Mouse (Mus musculus): Measurements from ENCODE around the gene Tgm2.

Tgm2 gene

DNA sequence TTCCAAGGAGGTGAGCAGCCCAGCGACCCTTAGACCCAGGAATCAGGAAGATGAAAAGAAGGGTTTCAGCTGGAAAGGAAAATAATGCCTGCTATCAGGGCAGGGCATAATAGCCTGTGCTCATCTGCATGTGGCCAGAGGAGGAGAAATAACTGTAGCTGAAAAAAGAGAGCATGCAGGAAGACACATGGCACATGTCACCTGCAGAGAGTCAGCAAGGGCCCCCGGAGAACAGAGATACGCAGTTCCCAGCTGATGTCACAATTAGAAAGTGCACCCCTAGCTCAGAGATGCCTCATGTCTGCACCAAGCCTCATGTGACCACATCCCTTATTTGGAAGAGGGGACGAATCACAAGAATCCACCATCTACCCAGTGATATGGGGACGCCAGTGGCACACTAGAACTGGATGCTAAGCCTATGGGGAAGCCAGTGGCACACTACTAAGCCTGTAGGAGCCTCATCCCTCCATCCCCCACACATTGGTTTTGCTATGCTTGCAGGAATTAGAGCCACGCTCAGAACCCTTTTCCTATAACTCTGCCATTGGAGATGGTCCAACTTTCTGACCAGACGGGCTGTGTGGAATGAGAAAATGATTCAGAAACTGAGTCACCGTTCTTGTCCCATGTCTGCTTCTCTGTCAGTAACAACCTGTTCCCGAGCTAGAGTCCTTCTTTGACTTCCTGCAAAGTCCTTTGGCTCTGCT, 21.4 kb upstream of the Tgm2 start:
- CTCF ChIA-PET = interaction anchor here (0.9 to 1.3 kb wide), 2 partner anchors 12 to 37 kb away, joined by 3 read pairs; no protein-coding TSS in a partner anchor

DNA sequence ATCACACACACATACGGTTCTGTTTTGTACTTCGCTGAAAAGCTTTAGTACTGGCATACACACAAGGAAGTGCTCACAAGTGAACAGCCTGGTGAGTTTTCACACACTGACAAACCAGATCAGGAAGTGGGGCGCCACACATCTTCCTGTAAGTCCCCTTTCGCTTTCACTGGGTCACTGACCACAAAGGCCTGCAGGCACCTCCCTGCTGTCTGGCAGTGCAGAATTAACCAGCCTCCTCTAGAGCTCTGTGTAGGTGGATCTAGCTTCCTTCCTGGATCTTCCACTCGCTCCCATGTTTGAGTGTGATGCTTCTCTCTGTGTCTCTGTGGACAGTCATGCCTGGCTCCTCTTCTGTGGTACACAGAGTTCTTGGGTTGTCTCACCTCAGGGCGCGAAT, 20.4 kb upstream of the Tgm2 start:
- CTCF ChIA-PET = interaction anchor here (0.9 to 1.3 kb wide), 2 partner anchors 13 to 38 kb away, joined by 3 read pairs; no protein-coding TSS in a partner anchor

DNA sequence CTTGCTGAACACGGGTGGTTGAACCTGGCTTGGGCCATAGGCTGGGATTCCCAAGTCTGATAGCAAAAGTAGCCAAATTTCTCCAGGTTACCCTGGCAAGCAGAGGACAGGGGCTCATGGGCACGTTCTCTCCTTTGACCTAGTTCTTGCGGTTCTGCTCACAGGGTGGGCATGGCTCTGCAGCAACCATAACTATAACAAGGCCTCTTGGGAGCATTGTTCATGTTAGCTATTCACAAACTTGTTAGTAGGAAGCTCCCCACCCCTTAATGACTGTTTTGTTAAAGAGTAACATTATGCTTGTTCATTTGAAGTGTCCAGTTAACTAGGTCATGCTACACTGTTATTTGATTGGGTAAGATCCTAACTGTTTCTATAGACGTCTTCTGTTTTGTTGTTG, 19.5 kb upstream of the Tgm2 start:
- CTCF ChIA-PET = no interaction called here

DNA sequence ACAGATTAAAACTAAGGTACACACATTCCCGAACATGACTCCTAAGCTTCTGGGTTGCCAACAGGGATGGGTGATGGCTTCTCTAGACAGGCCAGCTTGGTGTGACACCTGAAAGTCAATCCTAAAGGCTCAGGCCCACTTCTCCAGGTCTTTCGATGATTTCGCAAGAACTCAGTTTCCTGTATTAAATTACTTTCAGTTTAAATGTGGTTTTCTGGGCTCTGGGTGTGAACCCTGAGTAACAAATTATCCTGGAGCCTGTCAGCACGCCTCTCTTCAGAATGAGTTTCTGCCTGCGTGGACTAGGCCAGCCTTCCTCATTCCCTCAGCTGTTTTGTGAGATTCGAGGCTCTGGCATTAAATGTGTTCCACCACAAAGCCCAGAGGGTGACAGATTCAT, 16.8 kb upstream of the Tgm2 start:
- CTCF ChIA-PET = no interaction called here

DNA sequence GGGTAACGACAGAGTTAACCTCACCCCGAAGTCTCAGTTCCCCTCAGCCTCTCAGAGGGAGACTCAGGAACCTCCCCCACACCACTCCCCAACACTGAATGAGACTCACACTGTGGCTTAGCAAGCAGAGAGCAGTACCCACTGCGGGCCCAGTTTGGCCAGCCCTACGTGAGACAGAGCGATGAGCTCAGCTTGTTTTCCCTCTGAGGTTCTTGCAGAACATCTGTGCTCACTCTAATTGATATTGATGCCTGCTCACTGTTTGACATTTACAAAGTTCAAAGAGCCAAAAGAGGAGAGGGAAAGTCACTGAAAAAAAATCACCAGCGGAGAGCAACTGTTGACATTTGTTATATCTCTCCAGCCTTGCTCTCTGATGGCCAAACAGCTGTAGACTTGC, 15.5 kb upstream of the Tgm2 start:
- CTCF ChIA-PET = interaction anchor here (0.7 kb wide), 1 partner anchor 9 kb away, joined by 3 read pairs; no protein-coding TSS in a partner anchor

DNA sequence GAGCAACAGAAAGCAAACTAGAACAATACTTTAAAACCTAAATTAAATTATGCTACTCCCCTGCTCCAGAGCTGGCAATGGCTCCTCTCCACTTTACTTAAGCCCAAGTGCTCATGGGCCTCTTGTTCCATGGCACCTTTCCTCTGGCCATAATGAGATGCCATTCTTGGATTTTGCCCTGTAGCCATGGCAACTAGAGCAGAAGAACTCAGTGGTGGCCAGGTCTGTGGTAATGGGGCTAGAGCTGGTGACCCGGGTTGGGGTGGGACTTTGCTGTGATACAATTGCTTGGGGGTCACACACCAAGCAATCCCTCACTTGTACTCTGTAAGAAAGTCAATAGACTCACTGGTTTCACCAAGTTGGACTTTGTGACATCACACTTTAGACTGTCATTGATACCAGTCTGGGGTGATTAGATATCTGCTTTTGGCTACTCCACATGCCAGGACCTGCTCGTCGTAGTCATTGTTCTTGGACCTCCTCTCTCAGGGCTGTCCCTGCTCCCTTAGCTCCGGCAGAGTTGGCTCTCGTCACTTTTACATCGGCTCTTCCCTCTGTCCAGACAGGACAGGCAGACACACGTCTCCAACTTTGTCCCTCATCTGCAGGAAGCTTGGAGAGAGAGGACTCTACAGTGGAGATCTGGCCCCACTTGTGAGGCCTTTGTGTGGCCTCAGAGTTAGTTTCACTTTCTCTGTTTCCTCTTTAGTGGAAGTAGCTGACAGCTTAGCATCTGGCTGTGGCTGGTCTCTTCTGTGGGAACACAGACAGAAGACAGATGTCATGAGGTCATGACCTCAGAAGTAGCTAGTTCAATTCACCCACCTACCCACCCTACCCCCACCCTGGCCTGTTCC, 13.4 kb upstream of the Tgm2 start:
- CTCF ChIA-PET = interaction anchor here (0.8 to 1.4 kb wide), 5 partner anchors 7 to 1105 kb away, joined by 3 to 11 read pairs (median 4); no protein-coding TSS in a partner anchor

DNA sequence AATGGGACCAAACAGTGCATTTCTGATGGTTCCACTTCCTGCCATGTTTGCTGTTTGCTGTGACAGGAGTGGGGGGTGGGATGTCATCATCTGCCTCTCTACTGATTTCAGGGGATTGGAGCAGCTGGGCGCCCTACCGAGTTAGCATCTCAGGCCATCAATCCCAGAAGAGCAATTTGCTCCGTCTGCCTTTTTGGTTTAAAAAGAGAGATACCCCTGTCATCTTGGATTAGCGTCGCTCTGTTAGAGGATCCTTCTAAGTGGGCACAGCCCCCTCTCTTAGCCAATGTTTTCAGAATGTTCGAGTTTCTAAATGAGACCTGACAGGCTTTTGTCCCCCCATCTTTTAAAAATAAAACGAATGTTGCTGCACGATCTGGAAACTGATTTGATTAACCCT, 11.4 kb upstream of the Tgm2 start:
- CTCF ChIA-PET = no interaction called here

DNA sequence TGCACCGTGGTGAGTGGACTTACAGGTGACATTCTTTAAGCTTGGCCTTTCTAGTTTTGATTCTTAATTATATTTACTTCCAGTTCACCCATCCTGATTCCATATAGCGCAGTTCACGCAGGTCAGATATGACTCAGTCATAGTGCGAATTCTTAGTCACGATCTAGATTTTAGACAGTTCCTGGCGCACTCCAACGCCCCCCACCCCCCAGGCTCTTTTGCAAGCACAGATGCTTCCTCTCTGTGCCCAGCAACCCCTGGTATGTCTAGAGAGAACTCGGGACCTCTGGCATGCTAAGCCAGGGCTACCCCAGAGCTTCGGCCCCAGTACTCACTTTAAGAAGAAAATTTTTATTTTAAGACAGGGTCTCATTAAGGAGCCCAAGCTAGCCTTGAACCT, 10.3 kb upstream of the Tgm2 start:
- CTCF ChIA-PET = no interaction called here

DNA sequence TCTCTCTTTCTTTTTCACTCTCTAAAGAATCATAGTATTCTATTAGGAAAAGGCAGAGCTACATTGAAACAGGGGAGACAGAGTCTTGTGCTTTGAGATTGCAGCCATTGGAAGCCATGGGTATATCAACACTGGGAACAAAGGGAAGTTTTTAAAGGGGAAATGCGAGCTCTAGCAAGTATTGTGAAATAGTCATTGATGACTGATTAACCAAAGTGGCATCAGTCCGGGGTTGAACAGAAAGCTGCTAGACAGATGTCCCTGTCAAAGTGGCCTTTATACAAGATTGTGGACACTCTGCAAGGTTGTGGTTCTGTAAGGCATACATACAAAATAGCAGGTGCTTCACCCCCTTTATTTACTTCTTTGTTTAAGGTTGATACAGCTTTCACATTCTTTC, 9.4 kb upstream of the Tgm2 start:
- CTCF ChIA-PET = interaction anchor here (0.7 kb wide), 1 partner anchor 697 kb away, joined by 4 read pairs; no protein-coding TSS in a partner anchor

DNA sequence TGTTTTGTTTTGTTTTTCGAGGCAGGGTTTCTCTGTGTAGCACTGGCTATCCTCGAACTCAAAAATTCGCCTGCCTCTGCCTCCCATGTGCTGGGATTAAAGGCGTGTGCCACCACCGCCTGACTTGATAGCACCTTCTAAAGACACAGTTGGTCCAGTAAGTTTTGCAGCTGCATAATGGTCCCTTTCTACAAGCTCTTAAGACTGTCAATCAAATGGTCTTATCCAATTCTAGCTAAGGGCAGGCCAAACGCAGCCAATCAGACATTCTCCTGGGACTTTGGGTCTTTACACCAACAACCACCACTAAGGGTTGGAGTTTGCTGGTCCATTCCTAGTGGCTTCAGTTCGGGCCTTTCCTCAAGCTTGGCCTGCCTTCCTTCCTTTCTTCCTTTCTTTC, 8.9 kb upstream of the Tgm2 start:
- CTCF ChIA-PET = interaction anchor here (0.7 kb wide), 1 partner anchor 697 kb away, joined by 4 read pairs; no protein-coding TSS in a partner anchor

DNA sequence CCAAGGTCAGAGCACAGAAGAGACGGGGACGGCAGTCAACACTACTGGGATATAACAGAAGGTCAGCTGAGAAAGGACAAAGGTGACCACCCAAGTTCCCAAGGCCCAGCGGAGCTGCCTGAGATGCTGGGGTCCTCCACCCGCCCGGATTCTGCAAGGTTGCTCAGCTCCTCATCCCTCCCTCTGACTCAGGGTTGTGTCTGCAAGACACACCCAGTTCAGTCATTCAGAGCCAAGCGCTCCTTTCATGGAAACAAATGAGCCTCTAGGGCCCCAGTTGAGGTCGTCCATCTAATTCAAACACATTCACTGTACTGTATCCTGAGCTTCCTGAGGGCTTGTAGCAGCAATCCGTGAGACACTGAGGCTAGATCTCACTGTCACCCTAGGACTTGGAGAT, 8.4 kb upstream of the Tgm2 start:
- CTCF ChIA-PET = interaction anchor here (0.7 kb wide), 1 partner anchor 696 kb away, joined by 4 read pairs; no protein-coding TSS in a partner anchor

DNA sequence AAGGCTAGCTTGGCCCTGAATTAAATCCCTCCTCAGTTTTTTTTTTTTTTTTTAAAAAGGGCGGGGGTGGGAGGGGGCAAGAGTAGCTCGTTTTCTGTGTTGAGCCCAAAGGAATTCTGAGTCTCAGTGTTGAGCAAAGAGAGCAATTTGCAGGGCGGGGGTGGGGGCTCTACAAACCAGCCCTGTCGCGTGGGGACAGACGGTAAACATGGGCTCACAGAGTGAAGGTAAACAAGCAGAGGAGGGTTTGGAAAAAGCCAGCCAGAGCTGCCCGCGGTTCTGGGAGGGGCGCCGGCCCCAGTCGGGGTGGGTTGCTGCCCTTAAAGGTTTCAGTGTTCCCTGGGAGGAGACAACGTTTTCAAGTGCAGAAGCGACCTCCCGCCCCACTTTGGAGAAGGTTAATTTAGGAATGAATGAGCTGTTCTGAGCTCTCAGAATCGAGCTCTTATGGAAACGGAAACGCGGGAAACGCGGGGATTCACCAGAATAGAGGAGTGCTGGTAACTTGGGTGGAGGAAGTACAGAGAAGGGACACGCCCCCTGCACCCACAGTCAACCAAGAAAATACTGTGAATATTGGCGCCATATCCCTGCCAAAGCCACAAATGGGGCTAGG, 7.6 kb upstream of the Tgm2 start:
- CTCF ChIA-PET = interaction anchor here (0.6 kb wide), 1 partner anchor 25 kb away, joined by 3 read pairs; no protein-coding TSS in a partner anchor

DNA sequence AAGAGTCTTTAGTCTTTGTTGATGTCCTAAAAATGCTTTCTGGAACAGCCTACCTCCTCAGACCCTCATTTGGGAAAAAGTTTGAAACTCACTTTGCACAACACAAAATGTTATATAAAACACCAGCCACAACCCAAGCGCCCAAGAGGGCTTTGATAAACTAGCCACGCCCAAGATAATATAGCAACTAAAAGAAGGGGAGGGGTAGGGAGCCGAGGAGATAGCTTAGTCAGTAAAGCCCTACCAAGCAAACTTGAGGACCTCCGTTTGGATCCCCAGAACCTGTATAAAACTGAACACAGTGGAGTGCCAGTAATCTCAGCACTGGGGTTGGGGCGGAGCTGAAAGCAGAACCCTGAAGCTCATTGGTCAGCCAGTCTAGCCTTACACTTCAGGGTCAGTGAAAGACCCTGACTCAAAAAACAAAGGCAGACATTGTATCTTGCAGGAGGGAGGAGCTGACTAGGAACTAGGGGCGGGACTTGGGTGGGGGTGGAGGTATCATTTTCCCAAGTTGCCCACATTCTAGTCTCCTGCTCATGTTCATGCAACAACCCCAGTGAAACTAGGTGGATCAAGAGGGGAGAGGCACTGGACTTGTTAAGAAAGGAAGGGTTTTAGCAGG, 6.6 kb upstream of the Tgm2 start:
- CTCF ChIA-PET = interaction anchor here (0.9 kb wide), 1 partner anchor 8 kb away, joined by 11 read pairs; no protein-coding TSS in a partner anchor

DNA sequence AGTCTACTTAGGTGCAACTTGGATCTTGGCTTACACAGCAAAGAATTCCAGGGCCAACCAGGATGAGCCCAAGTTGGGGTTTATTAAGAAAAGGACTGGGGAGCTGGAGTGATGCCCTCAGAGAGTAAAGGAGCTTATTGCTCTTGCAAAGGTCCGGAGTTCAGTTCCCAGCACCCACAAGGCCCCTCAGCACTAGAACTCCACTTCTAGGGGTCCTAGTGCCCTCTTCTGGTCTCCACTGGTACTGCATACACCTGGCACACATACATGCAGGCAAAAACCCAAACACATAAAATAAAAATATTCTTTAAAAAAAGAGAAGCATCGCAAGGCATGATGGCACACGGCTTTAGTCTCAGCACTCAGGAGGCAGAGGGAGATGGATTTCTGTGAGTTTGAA, 4.8 kb upstream of the Tgm2 start:
- CTCF ChIA-PET = no interaction called here

DNA sequence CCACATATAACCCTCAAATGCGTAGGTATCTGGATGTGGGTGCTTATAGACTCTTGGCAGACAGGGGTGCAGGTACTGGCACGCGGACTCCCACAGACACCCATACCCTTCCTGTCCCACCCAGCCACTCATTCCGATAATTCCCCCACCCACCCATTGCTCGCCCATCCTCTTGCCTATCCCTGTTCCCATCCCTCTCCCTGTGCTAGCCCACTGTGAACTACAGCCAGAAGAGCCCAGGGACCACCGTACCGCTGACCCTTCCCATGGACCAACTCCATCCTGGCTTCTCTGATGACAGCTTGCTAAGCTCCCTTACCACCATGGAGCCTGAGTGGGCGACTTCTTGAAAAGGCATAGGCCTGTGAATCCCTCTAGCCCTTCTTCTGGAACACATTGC, 735 bp upstream of the Tgm2 start:
- CTCF ChIA-PET = no interaction called here

DNA sequence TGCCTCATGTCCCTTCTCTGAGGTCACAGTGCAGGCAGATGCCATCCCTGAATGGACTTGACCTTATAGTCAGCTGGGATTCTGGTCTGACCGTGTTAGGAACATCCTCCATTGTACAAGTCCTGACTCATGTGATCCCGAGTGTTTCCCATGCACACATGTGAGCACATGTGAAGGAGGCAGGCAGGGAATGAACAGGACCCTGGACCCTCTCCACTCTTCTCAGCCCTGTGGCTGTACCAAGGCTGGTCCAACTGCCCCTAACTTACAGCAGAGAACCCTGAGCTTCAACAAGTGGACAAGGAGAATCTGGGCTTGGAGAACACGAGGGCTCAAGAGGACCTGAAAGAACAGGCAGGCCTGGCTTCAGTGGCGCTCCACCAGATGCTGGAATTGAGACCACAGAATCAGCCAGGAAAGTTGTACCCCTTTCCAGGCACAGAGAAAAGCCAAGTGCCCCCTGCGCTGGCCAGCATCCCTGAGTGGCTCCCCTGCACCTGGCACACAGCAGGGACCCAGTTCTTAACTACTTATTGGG, 639 bp downstream of the Tgm2 start:
- CTCF ChIA-PET = no interaction called here

DNA sequence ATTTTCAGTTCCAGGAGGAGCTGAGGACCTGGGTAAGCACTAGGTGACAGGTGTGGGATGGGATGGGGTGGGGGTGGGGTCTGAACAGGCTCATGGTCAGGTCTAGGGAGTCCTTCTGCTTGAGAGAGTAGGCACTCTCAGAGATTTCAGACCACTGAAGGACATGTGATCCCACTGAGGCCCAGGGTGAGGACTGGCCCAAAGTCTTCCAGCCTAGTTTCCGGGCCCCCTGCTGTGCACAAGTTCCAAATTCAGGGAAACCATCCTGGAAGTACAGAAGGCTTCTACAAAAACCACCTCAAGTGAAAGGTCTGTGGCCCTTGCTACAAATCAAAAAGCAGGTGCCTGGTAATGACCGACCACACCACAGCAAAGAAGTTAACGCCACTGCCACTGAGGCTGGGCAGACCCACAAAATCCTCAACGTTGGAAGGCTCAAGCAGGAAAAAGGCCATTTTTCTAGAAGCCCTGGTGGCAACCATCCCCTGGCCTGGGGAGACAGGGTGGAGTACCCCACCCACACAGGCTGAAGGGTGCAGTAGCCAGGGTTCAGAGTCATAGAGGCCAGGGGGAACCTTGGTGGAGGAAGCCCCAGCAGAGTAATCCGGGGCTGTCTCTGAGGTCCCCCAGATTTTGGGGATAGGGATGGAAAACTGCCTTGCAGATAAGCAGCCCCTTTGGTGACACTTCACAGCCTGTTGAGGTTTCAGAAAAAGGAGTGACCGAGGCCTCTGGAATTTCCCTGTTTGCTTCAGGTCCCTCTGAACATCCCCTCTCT, 1.3 kb downstream of the Tgm2 start:
- CTCF ChIA-PET = no interaction called here

DNA sequence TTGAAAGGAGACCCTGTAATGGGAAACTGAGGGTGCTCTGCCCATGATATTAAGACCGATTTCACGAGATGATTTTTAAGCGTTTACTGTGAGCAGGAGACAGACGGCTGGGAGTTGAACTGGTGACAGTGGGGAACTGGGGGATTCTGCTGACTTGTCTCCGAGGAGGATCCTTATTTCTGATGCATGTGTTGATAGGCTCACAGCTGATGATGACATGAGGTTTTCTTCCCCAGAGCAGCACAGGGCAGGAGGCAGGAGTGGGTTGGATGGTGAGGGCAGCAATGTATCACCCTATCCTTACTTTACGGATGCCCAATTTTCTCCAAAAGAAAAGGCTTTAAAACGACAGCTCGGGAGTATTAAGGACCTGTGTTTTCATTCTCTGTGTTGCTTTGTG, 2.0 kb downstream of the Tgm2 start:
- CTCF ChIA-PET = interaction anchor here (0.7 kb wide), 1 partner anchor 16 kb away, joined by 3 read pairs; no protein-coding TSS in a partner anchor

DNA sequence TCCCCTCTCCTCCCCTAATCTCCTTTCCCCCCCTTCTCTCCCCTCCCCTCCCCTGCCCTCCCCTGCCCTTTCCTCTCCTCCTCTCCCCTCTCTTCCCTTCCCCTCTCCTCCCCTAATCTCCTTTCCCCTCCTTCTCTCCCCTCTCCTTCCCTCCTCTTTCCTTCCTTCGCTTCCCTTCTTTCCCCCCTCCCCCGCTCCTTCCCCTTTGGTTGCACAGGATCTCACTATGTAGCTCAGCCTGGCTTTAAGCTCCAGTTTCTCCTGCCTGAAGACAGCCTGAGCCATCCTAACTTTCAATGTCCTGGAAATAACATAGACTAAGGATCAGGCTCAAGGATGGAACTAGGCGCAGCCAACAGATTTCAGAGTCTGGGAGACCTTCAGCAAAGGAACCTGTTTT, 2.4 kb downstream of the Tgm2 start:
- CTCF ChIA-PET = interaction anchor here (0.7 kb wide), 1 partner anchor 16 kb away, joined by 3 read pairs; no protein-coding TSS in a partner anchor

DNA sequence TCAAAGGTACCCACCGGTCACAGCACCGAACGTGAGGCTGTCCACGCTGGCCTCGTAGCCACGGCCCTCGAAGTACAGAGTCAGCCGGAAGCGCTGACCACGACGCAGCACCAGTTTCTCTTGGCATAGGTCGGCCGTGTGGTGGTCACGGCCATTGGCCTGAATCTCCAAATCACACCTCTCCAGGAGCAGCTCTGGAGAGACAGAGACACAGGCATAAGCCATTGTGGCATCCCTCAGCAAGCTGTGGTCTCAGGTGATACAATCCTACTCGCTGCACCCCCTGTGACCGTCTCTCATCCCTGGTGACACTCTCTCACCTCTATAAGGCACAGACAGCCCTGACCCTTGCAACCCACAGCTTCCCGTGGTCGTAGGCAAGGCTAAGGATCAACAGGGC, 3.3 kb downstream of the Tgm2 start:
- CTCF ChIA-PET = no interaction called here
